Mouse (Mus musculus) c-Kit-positive CD71-negative TER-119-negative erythroid progenitor cells, embryonic 14.5 days (primary cell): ENCODE data around the gene Fblim1.
A peak's percentile ranks its signal among the peaks of the same experiment; 100 is the strongest.
"Not testable (repeated sequence)": the region's sequence is repeated elsewhere in the genome, so short reads cannot be mapped to it uniquely, and the experiment has no call there.

Source experiments
- DNase-seq: peaks from one replicate; pipeline ENCODE4 v3.0.0-alpha.2; 2013; ENCODE audit warnings: low read depth

The Fblim1 gene

DNA sequence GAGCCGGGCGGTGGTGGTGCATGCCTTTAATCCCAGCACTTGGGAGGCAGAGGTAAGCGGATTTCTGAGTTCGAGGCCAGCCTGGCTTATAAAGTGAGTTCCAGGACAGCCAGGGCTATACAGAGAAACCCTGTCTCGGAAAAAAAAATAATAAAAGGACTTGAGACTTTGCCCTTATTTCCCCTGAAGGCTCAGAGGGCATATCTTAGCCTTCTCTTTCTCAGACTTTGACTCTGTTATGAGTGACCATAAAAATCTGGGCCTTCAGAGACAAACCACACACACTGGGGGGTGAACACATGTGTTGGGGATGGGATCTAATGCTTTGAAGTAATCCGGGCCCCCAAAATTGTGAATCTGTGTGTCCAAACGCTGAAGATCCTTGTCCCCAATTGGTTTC is 38.7 kb downstream of the Fblim1 start:
- not testable (repeated sequence) for DNase-seq

DNA sequence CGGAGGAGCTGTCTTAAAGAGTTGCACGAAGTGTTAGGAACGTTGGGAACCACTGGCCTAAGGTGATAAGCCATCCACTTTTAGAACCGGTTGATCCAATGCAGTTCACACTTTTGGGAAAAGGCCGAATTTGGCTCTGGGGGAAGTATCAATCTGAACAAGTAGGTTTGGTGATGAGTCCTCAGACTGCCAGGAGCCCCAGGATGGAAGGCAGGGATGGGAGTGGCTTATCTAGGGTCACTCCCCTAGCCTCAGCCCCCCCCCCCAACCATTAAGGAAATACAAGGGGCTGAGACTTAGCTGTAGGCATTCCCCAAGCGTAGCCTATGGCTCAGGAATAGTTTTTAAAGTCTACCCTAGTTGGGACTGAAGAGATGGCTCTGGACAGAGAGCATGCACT is 39.7 kb downstream of the Fblim1 start:
- no peak for DNase-seq

DNA sequence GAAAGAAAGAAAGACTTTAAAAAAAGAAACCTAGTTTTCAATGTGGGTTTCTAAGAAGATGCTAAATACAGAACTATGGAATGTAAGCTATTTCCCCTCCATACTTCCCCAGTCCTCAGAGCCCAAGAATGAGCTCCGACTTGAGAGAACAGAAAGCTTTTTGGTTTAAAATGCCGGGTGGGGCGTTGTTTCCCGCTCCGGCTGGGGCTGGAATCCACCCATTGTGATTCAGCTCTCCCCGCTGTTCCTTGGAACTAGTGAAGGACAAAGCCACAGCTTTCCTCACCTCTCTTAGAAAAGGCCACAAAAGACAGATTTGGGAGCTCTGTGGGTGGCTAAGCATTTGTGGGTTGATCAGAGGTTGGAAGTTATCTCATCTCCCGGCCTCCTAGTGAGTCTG is 40.6 kb downstream of the Fblim1 start:
- DNase-seq: no peak

DNA sequence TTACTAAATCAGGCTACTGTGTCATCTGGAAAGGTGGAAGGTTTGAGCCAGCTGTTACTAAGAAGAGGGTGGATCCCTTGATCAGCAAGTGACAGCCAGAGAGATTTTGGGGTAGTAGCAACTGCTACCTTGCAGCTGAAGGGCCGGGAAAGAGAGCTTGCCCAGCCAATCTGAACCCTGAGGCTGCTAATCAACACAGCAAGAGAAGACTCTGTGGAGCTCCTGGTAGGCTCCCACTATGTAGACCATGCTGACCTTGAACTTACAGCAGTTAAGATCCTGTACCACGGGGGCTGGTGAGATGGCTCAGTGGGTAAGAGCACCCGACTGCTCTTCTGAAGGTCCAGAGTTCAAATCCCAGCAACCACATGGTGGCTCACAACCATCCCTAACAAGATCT is 41.2 kb downstream of the Fblim1 start:
- no peak for DNase-seq

DNA sequence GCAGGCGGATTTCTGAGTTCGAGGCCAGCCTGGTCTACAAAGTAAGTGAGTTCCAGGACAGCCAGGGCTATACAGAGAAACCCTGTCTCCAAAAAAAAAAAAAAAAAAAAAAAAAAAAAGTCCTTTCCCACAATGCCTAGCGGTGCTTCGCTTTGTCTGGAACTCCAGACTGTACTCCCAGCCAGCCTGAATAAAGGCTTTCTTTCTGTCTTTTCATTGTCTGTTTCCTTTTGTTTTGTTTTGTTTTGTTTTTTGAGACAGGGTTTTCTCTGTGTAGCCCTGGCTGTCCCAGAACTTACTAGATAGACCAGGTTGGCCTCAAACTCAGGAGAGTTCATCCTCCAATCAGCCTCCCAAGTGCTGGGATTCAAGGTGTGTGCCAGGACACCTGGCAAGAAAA is 41.7 kb downstream of the Fblim1 start:
- DNase-seq: no peak

DNA sequence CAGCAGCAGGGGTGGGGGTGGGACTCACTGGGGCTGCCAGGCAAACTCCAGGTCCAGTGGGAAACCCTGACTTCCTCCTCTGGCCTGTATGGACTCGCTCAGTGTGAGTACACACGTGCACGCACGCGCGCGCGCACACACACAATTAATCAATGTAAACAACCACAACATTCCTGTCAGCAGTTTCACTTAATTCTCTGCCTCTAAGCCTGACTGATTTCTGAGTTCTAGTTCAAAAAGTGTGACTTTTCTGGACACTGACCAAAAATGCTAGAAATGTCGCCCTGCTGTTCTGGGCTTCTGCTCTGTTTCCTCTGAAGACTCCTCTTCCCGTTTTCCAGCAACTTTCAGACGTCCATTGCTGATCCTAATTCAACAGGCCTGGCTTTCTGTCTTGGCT is 43.6 kb downstream of the Fblim1 start:
- no peak for DNase-seq

DNA sequence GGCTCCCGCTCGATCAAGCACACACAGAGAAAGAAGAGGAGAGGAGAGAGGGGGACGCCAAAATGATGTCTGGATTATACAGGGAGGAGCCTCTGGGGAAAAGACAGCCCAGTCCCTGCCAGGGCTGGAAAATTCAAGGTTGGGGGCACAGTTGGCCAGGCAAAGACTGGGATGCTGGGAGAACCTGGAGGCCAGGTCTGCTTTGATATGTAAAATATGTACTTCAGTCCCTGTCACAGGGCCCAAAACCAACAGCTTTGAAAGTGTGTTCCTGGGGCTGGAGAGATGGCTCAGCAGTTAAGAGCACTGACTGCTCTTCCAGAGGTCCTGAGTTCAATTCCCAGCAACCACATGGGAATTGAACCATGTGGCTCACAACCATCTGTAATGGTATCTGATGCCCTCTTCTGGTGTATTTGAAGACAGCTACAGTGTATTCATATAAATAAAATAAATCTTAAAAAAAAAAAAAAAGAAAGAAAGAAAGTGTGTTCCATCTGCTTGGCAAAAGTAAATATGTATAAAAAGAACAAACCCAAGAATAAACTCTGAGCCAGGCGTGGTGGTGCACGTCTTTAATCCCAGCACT is 44.5 kb downstream of the Fblim1 start:
- DNase-seq: not testable (repeated sequence)

DNA sequence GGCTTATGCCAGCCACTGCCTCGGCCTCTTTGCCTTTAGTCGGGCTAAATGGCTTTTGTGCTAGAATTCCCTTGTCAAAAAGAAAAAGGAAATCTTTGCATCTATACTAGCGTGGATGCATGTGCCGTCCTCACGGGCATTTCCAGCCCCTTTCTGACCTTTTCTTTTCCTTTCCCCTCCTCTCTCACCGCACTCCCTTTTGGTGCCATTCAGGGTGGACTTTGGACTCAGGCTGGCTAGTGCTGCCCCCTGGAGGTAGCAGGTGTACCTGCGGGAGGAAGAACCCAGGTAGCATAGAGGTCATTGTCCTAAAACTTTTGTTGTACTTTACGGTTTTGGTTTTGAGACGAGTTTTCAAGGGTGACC is 46.0 kb downstream of the Fblim1 start:
- DNase-seq: no peak

DNA sequence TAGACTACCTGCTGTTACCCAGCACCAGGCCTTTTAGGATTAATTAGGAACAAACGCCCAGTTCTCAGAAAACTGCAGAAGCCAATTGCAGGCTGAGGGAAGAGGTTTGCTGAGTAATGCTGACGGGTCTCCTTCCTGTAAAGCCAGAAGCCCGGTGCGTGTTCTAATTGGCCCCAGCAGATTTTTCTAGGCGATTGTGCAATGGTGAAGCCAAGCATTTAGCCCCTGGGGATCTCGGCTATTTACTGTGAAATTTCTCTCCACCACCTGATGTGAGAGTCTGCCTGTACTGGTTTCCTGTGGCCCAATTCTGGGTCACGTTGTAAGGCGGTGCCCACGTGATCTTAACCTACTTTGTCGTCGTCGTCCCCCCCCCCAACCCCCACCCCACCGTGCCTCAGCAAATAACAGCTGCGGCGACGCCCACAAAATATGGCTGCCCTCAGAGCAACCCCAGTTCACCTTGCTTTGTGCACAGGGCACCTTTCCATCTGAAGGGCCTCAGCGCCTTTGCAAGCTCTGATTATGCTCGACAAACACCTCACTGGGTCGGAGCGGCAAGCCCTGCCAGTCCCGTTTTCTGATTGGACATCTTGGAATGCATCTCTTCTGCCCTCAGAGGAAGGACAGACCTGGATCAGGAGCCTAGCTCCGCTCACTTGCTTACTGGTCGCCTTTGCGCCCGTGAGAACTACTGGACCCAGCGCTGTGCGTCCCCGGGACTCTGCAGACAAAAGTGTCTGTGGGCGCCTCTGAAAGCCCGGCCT is 46.6 kb downstream of the Fblim1 start:
- DNase-seq: no peak

DNA sequence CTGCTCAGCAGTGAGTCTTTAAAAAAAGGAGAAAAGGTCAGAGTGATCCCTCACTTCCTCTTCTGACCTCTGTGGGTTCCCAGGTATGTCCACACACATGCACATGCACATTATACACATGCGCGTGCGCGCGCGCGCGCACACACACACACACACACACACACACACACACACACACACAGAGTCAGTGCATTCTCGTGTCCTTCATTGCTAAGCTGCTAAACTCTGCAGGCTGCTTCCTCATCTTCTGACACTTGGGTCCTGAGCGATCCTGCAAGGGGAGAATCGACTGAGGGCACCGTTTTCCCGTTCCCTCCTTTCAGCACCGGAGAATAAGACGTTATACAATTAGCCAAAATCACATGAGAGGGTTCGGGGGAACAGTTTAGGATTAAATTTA is 47.2 kb downstream of the Fblim1 start:
- DNase-seq: no peak

DNA sequence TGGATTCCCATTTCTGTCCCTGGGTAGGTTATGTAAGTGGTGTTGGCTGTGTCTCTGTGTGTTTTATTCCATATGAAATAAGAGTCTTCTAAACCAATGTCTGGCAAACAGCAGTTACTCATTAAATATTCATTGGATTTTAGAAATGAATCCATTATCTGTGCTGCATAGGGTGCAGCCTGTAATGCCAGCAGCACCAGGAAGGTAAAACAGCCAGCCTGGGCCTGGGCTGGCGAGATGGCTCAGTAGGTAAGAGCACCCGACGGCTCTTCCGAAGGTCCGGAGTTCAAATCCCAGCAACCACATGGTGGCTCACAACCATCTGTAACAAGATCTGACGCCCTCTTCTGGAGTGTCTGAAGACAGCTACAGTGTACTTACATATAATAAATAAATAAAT is 49.7 kb downstream of the Fblim1 start:
- not testable (repeated sequence) for DNase-seq

DNA sequence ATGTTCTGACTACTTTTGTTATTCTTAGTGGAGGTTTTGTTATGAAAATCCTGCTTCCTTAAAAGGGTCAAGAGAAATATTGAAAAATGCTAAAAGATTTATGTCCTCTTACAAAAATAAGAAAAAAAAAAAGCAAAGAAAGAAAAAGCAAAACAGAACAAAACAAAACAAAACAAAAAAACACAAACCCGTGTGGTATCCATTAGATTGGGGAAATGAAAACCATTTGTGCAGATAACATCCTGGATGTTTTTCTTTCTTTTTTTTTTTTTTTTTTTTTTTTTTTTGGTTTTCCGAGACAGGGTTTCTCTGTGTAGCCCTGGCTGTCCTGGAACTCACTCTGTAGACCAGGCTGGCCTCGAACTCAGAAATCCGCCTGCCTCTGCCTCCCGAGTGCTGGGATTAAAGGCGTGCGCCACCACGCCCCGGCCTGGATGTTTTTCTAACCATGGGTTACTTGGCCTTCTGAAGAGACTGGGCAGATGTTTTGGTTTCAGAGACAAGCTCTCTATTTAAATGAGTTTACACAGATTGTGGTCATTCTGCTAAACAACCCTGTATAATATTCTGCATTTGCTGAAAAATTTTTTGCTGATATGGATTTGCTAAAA is 51.5 kb downstream of the Fblim1 start:
- DNase-seq: not testable (repeated sequence)

DNA sequence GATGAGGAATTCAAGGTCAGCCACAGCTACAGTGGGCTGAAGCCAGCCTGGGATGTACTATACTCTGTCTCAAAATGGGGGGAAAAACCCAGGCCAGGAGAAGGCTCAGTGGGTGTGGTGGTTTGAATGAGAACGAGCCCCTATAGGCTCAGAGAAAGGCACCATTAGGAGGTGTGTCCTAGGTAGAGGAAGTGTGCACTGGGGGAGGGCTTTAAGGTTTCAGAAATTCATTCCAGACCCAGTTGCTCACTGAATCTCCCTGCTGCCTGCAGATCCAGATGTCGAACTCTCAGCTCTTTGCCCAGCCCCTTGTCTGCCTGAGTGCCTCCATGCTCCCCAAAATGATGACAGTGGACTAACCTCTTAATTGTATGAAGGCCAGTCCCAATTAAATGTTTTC is 53.4 kb downstream of the Fblim1 start:
- DNase-seq: no peak

DNA sequence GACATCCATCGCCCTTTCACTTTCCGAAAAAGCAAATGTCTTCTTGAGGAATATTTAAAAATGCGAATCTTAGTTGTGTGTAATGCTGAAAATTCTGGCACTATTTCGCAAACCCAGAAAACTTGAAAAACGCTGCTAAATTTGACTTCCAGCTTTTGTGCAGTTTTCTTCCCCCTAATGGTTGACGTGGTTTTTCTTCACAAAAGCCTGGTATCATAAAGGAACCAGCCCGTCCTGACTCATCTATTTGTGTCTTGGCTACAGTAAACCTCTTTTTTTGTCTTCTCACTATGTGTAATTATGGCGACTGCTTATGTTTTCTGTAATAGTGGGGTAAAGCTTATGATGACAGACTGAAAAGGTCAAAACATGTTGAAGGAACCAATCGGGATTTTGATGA is 58.6 kb downstream of the Fblim1 start:
- no peak for DNase-seq

DNA sequence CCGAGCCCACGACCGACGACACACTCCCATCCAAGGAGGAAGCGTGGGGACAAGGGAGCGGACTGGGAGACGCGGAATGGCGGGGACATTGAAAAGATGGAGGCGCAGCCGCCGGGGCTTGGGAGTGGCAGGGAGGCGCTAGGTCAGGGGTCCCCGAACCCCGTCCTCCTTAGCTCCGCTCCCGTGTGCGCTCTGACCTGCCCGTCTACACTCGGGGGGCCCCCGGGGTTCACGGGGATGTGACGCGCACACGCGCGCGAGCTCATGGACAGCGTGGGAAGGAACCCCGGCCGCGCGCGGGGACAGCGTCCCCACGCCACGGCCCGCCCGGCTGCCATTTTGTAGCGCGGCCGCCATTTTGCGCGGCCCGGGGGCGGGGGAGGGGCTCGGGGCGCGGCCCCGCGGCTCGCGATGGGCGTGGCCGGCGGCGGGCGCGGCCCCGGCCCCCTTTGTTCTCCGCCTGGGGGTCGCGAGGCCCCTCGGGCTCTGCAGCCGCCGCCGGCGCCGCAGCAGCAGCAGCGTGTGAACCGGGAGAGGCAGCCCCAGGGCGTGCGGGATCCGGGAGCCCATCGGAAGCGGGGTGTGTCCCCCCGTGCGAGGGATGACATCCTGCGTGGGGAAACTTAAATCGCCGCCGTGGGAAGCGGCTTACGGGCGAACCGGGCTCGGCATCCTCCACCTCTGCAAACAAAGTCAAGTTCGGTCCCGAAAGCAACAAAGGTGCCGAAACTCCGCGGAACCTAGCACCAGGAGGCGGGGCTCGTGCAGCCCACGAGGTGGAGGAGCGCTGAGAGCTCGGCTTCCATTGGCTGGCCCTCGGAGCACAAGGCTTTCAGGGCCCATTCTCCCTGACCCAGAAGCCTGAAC is 59.3 kb downstream of the Fblim1 start:
- DNase-seq: no peak

DNA sequence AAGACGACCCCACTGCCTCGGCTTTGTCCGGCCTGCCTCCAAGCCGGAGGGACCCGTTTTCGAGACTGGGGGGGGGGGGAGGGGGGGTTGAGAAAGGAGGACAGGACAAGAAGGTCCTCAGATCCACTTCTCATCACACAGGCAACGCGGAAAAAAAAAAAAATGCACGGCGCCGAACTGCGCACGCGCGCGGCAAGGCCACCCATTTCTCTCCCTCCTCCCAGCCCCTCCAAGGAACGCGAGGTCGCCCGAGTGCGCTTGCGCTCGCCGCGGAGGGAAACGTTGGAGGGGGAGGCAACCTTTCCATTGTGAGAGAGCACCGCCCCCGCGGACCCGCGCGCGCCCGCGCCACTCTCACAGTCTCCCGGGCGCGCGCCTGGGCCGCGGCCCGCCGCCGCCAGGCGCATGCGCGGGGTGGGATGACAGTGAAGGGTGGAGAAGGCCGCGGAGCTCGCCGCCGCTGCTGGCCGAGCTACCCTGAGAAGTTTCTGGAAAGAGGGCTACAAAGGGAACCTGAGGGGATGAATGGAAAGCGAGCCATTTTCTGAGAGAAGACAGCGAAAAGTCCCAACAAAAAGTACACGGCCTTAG is 60.1 kb downstream of the Fblim1 start:
- DNase-seq: peak; percentile 97

DNA sequence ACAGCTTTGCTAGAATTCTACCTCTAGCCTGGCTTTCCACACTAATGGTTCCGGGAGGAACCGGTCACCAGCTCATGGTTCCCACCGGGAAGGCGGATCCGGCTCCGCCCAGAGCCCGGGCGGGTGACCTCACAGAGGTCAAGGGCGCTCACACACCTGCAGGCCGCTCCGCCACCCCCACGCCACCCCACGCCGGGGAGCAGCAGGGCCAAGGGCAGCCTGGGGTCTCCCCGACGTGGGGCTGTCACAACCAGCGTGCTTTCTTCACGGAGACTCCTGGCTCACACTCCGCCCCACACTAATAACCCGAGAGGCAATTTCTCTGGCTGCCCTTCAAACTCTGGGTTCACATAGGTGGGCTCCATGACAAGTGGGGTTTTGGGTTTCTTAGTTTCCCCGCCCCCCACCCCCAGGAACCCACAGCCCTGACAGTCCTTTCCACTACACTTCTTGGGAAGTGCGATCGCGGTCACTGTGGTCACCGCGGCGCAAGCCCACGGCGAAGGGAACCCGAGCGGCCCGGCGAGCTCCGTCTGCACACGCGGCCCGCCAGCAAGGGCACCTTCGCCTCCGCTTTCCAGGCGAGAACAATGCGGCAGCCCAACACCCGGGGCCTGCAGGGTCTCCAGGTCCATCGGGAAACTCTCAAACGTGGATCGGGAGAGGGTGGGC is 60.7 kb downstream of the Fblim1 start:
- DNase-seq: no peak

DNA sequence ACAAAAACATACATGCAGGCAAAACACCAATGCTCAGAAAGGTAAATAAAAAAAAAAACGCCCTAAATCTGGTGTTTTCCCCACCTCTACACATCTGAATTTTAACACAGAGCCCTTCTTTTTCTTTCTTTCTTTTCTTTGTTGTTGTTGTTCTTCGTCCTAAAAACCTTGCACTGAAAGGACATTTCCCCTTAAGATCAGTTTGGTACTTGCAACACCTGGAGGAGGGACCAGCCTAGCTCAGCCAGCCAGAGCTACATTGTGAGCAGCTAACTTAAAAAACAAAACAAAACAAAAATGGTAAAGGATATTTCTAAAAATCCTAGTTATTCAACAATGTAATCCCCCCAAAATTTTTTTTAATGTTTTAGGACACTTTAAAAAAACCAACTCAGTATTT is 61.4 kb downstream of the Fblim1 start:
- DNase-seq: no peak

DNA sequence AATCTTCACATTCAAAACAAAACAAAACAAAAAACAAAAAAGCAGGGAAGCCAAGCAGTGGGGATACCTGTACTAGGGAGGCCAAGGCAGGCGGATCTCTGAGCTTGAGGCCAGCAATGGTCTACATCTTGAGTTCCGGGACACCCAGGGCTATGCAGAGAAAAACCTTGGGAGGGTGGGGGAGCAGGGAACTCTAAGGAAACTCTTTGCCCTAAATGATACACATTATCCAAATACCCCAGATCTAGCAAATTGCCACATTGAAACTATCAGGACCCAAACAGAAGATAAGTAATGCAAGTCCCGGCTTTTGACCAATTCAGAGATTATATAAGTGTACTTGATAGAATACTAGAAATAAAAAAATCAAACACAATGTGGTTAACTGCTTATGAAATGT is 62.3 kb downstream of the Fblim1 start:
- DNase-seq: no peak

DNA sequence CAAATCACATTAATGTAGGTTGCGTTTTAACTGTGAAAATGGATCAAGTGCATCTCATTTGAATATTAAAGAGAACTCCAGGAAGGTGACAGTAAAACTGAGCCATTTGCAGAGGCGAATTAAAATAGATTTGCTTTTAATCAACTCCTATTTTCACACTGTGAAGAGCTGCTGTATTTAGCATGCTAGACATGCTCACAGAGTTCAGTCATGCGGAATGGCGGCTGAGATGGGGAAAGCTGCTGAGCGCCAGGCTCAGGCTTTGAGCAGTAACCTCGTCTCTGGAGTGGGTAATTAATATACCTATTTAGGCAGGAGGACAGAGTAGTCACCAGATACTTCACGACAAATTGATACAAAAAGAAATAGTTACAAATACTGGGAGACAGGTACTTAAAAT is 64.0 kb downstream of the Fblim1 start:
- DNase-seq: no peak

DNA sequence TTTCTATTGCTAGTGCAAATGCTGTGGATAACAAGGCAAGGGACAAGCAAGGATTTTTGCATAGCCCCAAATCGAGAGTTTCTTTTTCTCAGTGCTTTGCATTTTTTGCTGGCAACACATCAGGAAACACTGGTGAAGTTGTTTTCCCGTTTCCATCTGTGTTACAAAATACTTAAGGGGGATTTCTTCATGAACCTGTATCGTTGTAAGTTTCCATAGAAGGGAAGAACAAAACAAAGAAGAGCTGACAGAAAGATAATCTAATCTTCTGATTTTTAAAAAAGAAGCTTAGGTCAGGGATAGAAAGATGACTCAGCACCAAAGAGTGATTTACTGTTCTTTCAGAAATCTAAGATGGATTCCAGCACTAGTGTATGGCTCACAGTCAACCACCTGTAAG is 65.1 kb downstream of the Fblim1 start:
- no peak for DNase-seq
